Mouse (Mus musculus) E14TG2a.4 (cell line): ENCODE results near the gene 2310061I04Rik.
A peak's percentile ranks its signal among the peaks of the same experiment; 100 is the strongest.

Experiments
- H3K27me3 ChIP-seq: 2 replicates; pipeline ENCODE4 v1.6.1; 2014; ENCODE audit warnings: low read length, control low read depth; ENCODE audit not compliant: insufficient read depth
- H3K36me3 ChIP-seq: 2 replicates; pipeline ENCODE4 v1.6.1; 2014; ENCODE audit warnings: low read length, control low read depth; ENCODE audit not compliant: insufficient read depth
- H3K4me1 ChIP-seq: replicated peaks from 2 replicates; pipeline ENCODE4 v1.6.1; 2014; ENCODE audit warnings: low read depth, low read length, control low read depth
- H3K4me3 ChIP-seq: replicated peaks from 2 replicates; pipeline ENCODE4 v1.5.1; 2014; ENCODE audit warnings: mild to moderate bottlenecking, low read length
- H3K9me3 ChIP-seq: 2 replicates; pipeline ENCODE4 v1.6.1; 2014; ENCODE audit warnings: low read length, control low read depth
- CTCF ChIP-seq: conservative IDR thresholded peaks from 2 replicates; pipeline ENCODE4 v1.5.1; 2014; ENCODE audit warnings: low read length
- NANOG ChIP-seq: IDR thresholded peaks from 2 replicates; pipeline ENCODE4 v1.6.1; 2014; ENCODE audit warnings: borderline replicate concordance, low read length, mixed read lengths
- POU5F1 ChIP-seq: IDR thresholded peaks from 2 replicates; pipeline ENCODE4 v1.6.1; 2014; ENCODE audit warnings: low read length, borderline replicate concordance

The 2310061I04Rik gene

DNA sequence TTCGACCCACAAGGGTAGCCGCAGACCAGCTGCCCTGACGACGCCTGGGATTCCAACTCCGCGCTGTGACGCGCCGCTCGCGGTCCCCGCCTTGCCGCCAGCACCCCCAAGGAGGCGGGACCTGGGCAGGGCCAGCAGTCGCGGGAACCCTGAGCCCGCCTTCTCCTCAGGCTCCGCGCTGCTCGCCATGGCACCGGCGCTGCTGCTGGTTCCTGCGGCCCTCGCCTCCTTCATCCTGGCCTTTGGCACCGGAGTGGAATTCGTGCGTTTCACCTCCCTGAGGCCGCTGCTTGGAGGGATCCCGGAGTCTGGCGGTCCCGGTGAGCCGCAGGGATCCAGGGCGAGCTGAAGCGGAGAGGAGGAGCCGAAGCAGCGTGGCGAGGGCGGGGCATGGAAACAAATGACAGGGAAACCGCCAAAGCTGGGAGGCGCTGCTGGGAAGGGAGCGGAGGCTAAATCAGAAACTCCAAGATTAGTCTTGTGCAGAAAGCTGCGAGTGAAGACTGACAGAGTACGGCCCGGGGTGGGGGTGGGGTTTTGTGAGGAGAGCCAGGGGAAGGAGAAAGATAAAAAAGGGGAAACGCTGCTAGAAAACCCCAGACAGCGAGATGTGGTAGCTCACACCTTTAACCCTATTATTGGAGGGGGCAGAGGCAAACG, 35.9 kb downstream of the 2310061I04Rik start, which contains the start of gene Nrm:
Gene Nrm (plus strand): TSS at position 121 of the 660 bp plus-strand sequence.
- H3K4me1 ChIP-seq, result peaks cover 80% of the 10 kb centered on the region
- H3K36me3 ChIP-seq, result peaks cover 52% of the 10 kb centered on the region
- TF ChIP-seq CTCF (no peak), POU5F1 (no peak), NANOG (no peak)
- H3K27me3 ChIP-seq, result no peaks in the 10 kb centered on the region
- no peaks in the 10 kb centered on the region for H3K9me3 ChIP-seq
- peak within 1 kb of the TSS; percentile 94 for H3K4me3 ChIP-seq

GRCm38 (mm10) chr17:35860831-35861197, 36.4 kb downstream of the 2310061I04Rik start:
- Histone ChIP-seq H3K9me3 (no peaks in the 10 kb centered on the region), H3K27me3 (no peaks in the 10 kb centered on the region), H3K4me1 (peaks cover 84% of the 10 kb centered on the region), H3K36me3 (peaks cover 57% of the 10 kb centered on the region), H3K4me3 (peak overlapping the region; percentile 94)
- TF ChIP-seq POU5F1 (no peak), CTCF (no peak), NANOG (no peak)

DNA sequence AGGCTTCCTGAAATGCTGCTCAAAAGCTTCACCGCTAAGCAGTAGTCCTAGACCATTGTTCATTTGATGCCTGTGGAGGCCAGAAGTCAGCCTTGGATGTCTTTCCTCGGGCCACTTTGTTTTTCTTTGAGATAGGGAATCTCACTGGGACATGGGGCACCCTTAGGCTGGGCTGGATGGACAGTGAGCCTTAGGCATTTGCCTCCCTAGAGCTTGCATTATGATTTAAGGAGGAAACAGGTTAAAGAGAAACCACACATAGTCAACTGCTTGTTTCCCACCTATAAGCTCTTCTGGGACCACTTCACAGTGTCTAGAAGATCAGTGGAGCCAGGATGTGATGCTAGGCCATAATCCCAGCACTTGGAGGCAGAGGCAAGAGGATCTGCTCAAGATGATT, 37.4 kb downstream of the 2310061I04Rik start:
- TF ChIP-seq NANOG (no peak), POU5F1 (no peak), CTCF (no peak)
- Histone ChIP-seq H3K4me3 (no peak overlapping the region), H3K9me3 (no peaks in the 10 kb centered on the region), H3K36me3 (peaks cover 67% of the 10 kb centered on the region), H3K27me3 (no peaks in the 10 kb centered on the region), H3K4me1 (peaks cover 81% of the 10 kb centered on the region)

DNA sequence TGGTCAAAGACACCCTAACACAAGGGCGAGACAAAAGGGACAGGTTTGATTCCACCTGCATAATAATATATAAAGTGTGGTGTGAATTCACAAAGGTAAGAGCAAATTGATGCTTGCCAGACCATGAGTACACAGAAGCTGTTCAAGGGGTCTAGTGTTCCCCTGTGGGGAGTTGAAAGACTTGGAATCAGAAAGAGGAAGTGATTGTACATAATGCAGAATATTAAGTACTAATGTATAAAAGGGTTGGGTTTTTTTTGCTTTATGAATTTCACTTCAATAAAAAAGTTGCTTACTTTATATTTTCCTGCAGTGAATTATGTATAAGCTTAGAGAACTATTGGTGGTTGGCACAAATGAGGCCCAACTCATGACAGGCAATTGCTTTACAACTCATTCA, 37.9 kb downstream of the 2310061I04Rik start:
- H3K9me3 ChIP-seq, result no peaks in the 10 kb centered on the region
- peaks cover 81% of the 10 kb centered on the region for H3K4me1 ChIP-seq
- H3K4me3 ChIP-seq, result no peak overlapping the region
- no peak for TF ChIP-seq POU5F1
- no peak for TF ChIP-seq NANOG
- TF ChIP-seq CTCF, result no peak
- H3K27me3 ChIP-seq, result no peaks in the 10 kb centered on the region
- peaks cover 71% of the 10 kb centered on the region for H3K36me3 ChIP-seq

DNA sequence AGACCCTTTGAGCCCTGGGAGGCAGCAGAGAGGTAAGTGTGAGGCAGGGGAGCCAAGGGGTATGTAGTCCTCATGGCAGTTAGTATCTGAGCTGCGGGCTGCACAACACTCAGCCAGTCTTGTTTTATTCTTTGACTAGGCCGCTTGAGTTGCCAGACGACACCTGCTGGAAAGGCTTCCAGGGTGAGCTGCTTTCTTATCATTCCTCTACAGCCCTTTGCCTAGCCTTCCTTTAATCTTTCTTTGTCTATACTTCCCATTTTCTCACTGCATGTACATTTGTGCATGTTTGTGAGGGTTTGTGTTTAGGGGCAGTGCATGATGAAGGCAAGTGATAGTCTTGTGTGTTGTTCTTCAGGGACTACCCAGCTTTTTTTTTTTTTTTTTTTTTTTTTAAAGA, 46.3 kb downstream of the 2310061I04Rik start:
- no peak for TF ChIP-seq POU5F1
- Histone ChIP-seq H3K4me3 (no peak overlapping the region), H3K27me3 (no peaks in the 10 kb centered on the region), H3K4me1 (peaks cover 47% of the 10 kb centered on the region), H3K36me3 (peaks cover 100% of the 10 kb centered on the region), H3K9me3 (no peaks in the 10 kb centered on the region)

DNA sequence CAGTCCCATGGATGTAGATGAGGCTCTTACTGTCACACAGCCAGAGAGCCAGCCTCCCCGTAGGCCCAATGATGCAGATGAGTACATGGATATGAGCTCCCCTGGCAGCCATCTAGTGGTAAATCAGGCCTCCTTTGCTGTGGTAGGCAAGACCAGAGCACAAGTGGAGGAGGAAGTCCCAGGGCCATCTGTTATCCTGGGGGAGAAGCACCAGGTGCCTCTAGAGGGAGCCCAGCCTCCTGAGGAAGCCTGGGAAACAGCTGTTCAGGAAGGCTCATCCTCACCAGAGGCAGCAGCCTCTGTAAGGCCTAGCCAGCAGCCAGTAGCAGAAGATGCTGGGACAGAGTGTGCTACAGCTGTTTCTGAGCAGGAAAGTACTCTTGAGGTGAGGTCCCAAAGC, 49.1 kb downstream of the 2310061I04Rik start:
- Histone ChIP-seq H3K4me1 (peaks cover 32% of the 10 kb centered on the region), H3K27me3 (no peaks in the 10 kb centered on the region), H3K4me3 (no peak overlapping the region), H3K9me3 (no peaks in the 10 kb centered on the region), H3K36me3 (peaks cover 98% of the 10 kb centered on the region)
- TF ChIP-seq NANOG (no peak), POU5F1 (no peak), CTCF (peak; percentile 12; the same call in 1 of the 2 replicates)

- Histone ChIP-seq H3K4me3 (no peak overlapping the region), H3K36me3 (peaks cover 57% of the 10 kb centered on the region), H3K4me1 (peaks cover 50% of the 10 kb centered on the region), H3K9me3 (no peaks in the 10 kb centered on the region), H3K27me3 (no peaks in the 10 kb centered on the region)
- TF ChIP-seq NANOG, result no peak
- TF ChIP-seq CTCF, result peak; percentile 9; the same call in 1 of the 2 replicates
- no peak for TF ChIP-seq POU5F1
These were observed 53.7 kb downstream of the 2310061I04Rik start for GRCm38 (mm10) chr17:35843514-35843913.
